Comparison of ENCODE assay signal across 8 mouse cellular contexts in genomic region chr6:104492490-104493431, GRCm38 (mm10). TPM values are rescaled to one million over a fixed set of nuclear protein-coding genes. Genes with fewer than 3 reads are reported as not detected.
DNase-seq lines count a peak whose midpoint lies in the region; ATAC-seq lines count a peak whose summit lies in the region.
"Had no signal": no experiment of that assay in that cellular context is flagged by ENCODE, and none has a peak within 500 bp of the region (broad histone marks: within the 10 kb centered on the region; RNA-seq: fewer than 3 reads in every experiment).

Cntn6 (plus strand) TSS chr6:104492790.

- 0 out of 2 replicates have a peak, but pooled peaks cover 4% of the 10 kb centered on the region for H3K4me1 ChIP-seq in intestine, embryonic 14.5 days (replicated peaks; ENCODE audit: control insufficient read depth, insufficient read depth, low read length)
- H3K4me1 ChIP-seq in midbrain, embryonic 11.5 days (ENCODE audit: control insufficient read depth, insufficient read depth, low read length) = peaks cover 12% of the 10 kb centered on the region; the same call in 1 of the 2 replicates
- H3K4me1 ChIP-seq: liver, embryonic 15.5 days had no signal

- no peak within 1 kb of the TSS for H3K4me3 ChIP-seq in intestine, embryonic 14.5 days (ENCODE audit: low read depth, low read length)
- peak within 1 kb of the TSS; percentile 21; the same call in 1 of the 2 replicates for H3K4me3 ChIP-seq in midbrain, embryonic 11.5 days (ENCODE audit: low read depth, low read length)
- H3K4me3 ChIP-seq: liver, embryonic 15.5 days had no signal

- H3K27me3 ChIP-seq in intestine, embryonic 14.5 days (replicated peaks; ENCODE audit: control insufficient read depth, insufficient read depth, low read length) = no peaks in the 10 kb centered on the region
- no peaks in the 10 kb centered on the region for H3K27me3 ChIP-seq in midbrain, embryonic 11.5 days (ENCODE audit: control insufficient read depth, insufficient read depth, low read length)
- H3K27me3 ChIP-seq: liver, embryonic 15.5 days had no signal

- H3K27ac ChIP-seq in intestine, embryonic 14.5 days (ENCODE audit: low read depth) = no peak within 1 kb of the TSS
- H3K27ac ChIP-seq in midbrain, embryonic 11.5 days (ENCODE audit: low read depth, low read length) = peak within 1 kb of the TSS; percentile 76
- H3K27ac ChIP-seq: liver, embryonic 15.5 days had no signal

- H3K9ac ChIP-seq in intestine, embryonic 14.5 days (ENCODE audit: low read length) = no peak within 1 kb of the TSS
- H3K9ac ChIP-seq in midbrain, embryonic 11.5 days (ENCODE audit: low read length) = peak within 1 kb of the TSS; percentile 36; the same call in 1 of the 2 replicates
- H3K9ac ChIP-seq: liver, embryonic 15.5 days had no signal

- WGBS in intestine, embryonic 14.5 days = 47% methylated on average over 11 of the region's 11 CpGs
- WGBS in midbrain, embryonic 11.5 days = 14% methylated on average over 11 of the region's 11 CpGs

- H3K9me3 ChIP-seq in intestine, embryonic 14.5 days (ENCODE audit: control insufficient read depth, low read length) = no peaks in the 10 kb centered on the region
- no peaks in the 10 kb centered on the region for H3K9me3 ChIP-seq in midbrain, embryonic 11.5 days (ENCODE audit: control insufficient read depth, low read length)
- H3K9me3 ChIP-seq: liver, embryonic 15.5 days had no signal

- no peaks in the 10 kb centered on the region for H3K36me3 ChIP-seq in intestine, embryonic 14.5 days (ENCODE audit: control insufficient read depth, insufficient read depth, low read length)
- no peaks in the 10 kb centered on the region for H3K36me3 ChIP-seq in midbrain, embryonic 11.5 days (ENCODE audit: control insufficient read depth, insufficient read depth, low read length)
- H3K36me3 ChIP-seq: liver, embryonic 15.5 days had no signal

- peak within 1 kb of the TSS; percentile 33 for H3K4me2 ChIP-seq in intestine, embryonic 14.5 days (ENCODE audit: low read length)
- H3K4me2 ChIP-seq in midbrain, embryonic 11.5 days = peak within 1 kb of the TSS; percentile 42
- H3K4me2 ChIP-seq: liver, embryonic 15.5 days had no signal

- no peak for ATAC-seq in intestine, embryonic 14.5 days (replicated peaks; ENCODE audit: low FRiP score, low TSS enrichment, low read depth)
- peak; percentile 95 for ATAC-seq in midbrain, embryonic 11.5 days (ENCODE audit: low FRiP score)

- DNase-seq in cerebellum, adult 8-10 months = peak; percentile 57
- DNase-seq in embryo, embryonic 9.5 days (ENCODE audit: extremely low spot score) = peak; percentile 25
- DNase-seq in intestine, embryonic 14.5 days (ENCODE audit: low spot score) = no peak
- DNase-seq in midbrain, embryonic 11.5 days (ENCODE audit: low spot score, missing footprints) = peak; percentile 93
- DNase-seq in thymus, postnatal 10 days (ENCODE audit: low spot score in 2 of 2) = no peak
- no peak for DNase-seq in adrenal gland, postnatal 36 days
- DNase-seq in T-cell, adult 2 months (ENCODE audit: low spot score) = no peak

RNA-seq across cellular contexts. Expression of gene Cntn6, which starts in this region (rescaled TPM):
- 0.40 and 0.73 TPM in 2 replicates for polyA plus RNA-seq in intestine, embryonic 14.5 days (2014; fragmentation: Nextera tagmentation; extraction: Ambion mirVana)
- 2.5 and 2.7 TPM in 2 replicates for polyA plus RNA-seq in midbrain, embryonic 11.5 days (2014; fragmentation: Nextera tagmentation; extraction: Ambion mirVana)
- not detected for total RNA-seq in adrenal gland, postnatal 36 days (2021)

Comparison
In these comparisons a context has a peak if more than half of its experiments do, and no peak if none do; other contexts are left out.
1. DNase-seq: peak in cerebellum, adult 8-10 months (single experiment), embryo, embryonic 9.5 days (single experiment) and midbrain, embryonic 11.5 days (single experiment); none in intestine, embryonic 14.5 days (single experiment), thymus, postnatal 10 days (0 of 2), adrenal gland, postnatal 36 days (0 of 2) and T-cell, adult 2 months (single experiment).